Mouse (Mus musculus): ENCODE results near the gene Casp14. TPM values are rescaled to one million over a fixed set of nuclear protein-coding genes. Genes with fewer than 3 reads are reported as not detected.
"Not testable (repeated sequence)": the region's sequence is repeated elsewhere in the genome, so short reads cannot be mapped to it uniquely, and the experiment has no call there.

The Casp14 gene
- polyA plus RNA-seq, 1 experiment from 2014 or later: 36.7 TPM

- no peak for ATAC-seq (ENCODE audit: insufficient number of reproducible peaks, low FRiP score, low TSS enrichment, low read depth)
Observed at GRCm38 (mm10) chr10:78727035-78727434, 8.9 kb upstream of the Casp14 start.

GRCm38 (mm10) chr10:78723416-78723815 lies 5.3 kb upstream of the Casp14 start:
- Histone ChIP-seq H3K4me3 (no peak overlapping the region), H3K9ac (no peak overlapping the region), H3K4me1 (peaks cover 4% of the 10 kb centered on the region; the same call in 1 of the 2 replicates), H3K4me2 (no peak overlapping the region), H3K9me3 (no peaks in the 10 kb centered on the region), H3K27me3 (no peaks in the 10 kb centered on the region), H3K27ac (no peak overlapping the region), H3K36me3 (no peaks in the 10 kb centered on the region)
- no peak for ATAC-seq (ENCODE audit: insufficient number of reproducible peaks, low FRiP score, low TSS enrichment, low read depth)
- WGBS: 11% methylated on average over 2 of the region's 2 CpGs

More at GRCm38 (mm10) chr10:78727035-78727434, 8.9 kb upstream of the Casp14 start:
- Histone ChIP-seq H3K9me3 (no peaks in the 10 kb centered on the region), H3K4me3 (no peak overlapping the region), H3K27ac (no peak overlapping the region; the same call in 1 of the 2 replicates), H3K36me3 (no peaks in the 10 kb centered on the region), H3K27me3 (no peaks in the 10 kb centered on the region), H3K9ac (no peak overlapping the region), H3K4me1 (peaks cover 4% of the 10 kb centered on the region; the same call in 1 of the 2 replicates), H3K4me2 (no peak overlapping the region)
- 30% methylated on average over 3 of the region's 3 CpGs for WGBS

- 63% methylated on average over 2 of the region's 2 CpGs for WGBS
- no peak overlapping the region for H3K4me2 ChIP-seq
- no peaks in the 10 kb centered on the region for H3K27me3 ChIP-seq
- no peak overlapping the region for H3K4me3 ChIP-seq
- ATAC-seq (ENCODE audit: insufficient number of reproducible peaks, low FRiP score, low TSS enrichment, low read depth): no peak
- H3K9me3 ChIP-seq: no peaks in the 10 kb centered on the region
- no peaks in the 10 kb centered on the region for H3K36me3 ChIP-seq
- H3K27ac ChIP-seq: no peak overlapping the region
- no peak overlapping the region for H3K9ac ChIP-seq
- peaks cover 4% of the 10 kb centered on the region; the same call in 1 of the 2 replicates for H3K4me1 ChIP-seq
Observed at GRCm38 (mm10) chr10:78722654-78723053, 4.6 kb upstream of the Casp14 start.

GRCm38 (mm10) chr10:78722036-78722435 lies 3.9 kb upstream of the Casp14 start:
- Histone ChIP-seq H3K9ac (no peak overlapping the region), H3K9me3 (no peaks in the 10 kb centered on the region), H3K4me2 (no peak overlapping the region), H3K27me3 (no peaks in the 10 kb centered on the region), H3K4me1 (peaks cover 4% of the 10 kb centered on the region; the same call in 1 of the 2 replicates), H3K36me3 (no peaks in the 10 kb centered on the region), H3K4me3 (no peak overlapping the region), H3K27ac (no peak overlapping the region; the same call in 1 of the 2 replicates)
- no peak for ATAC-seq (ENCODE audit: insufficient number of reproducible peaks, low FRiP score, low TSS enrichment, low read depth)
- WGBS: 69% methylated on average over 5 of the region's 5 CpGs

GRCm38 (mm10) chr10:78716231-78716630 lies 1.9 kb downstream of the Casp14 start:
- Histone ChIP-seq H3K4me3 (no peak overlapping the region), H3K27ac (no peak overlapping the region), H3K4me1 (no peaks in the 10 kb centered on the region), H3K36me3 (no peaks in the 10 kb centered on the region), H3K9ac (no peak overlapping the region), H3K4me2 (no peak overlapping the region), H3K27me3 (no peaks in the 10 kb centered on the region), H3K9me3 (no peaks in the 10 kb centered on the region)
- ATAC-seq (ENCODE audit: insufficient number of reproducible peaks, low FRiP score, low TSS enrichment, low read depth): no peak

- no peak for ATAC-seq (ENCODE audit: insufficient number of reproducible peaks, low FRiP score, low TSS enrichment, low read depth)
- H3K9me3 ChIP-seq: no peaks in the 10 kb centered on the region
- H3K4me2 ChIP-seq: no peak overlapping the region
- no peaks in the 10 kb centered on the region for H3K4me1 ChIP-seq
- no peak overlapping the region for H3K4me3 ChIP-seq
- 96% methylated on average over 7 of the region's 7 CpGs for WGBS
- no peak overlapping the region for H3K27ac ChIP-seq
- H3K36me3 ChIP-seq: no peaks in the 10 kb centered on the region
- no peak overlapping the region for H3K9ac ChIP-seq
- no peaks in the 10 kb centered on the region for H3K27me3 ChIP-seq
Observed at GRCm38 (mm10) chr10:78715156-78715555, 2.9 kb downstream of the Casp14 start.

GRCm38 (mm10) chr10:78714129-78714528 lies 4.0 kb downstream of the Casp14 start:
- WGBS: 68% methylated on average over 6 of the region's 6 CpGs
- Histone ChIP-seq H3K27me3 (no peaks in the 10 kb centered on the region), H3K36me3 (no peaks in the 10 kb centered on the region), H3K9me3 (no peaks in the 10 kb centered on the region), H3K4me1 (no peaks in the 10 kb centered on the region), H3K4me2 (no peak overlapping the region), H3K27ac (no peak overlapping the region), H3K9ac (no peak overlapping the region), H3K4me3 (no peak overlapping the region)
- no peak for ATAC-seq (ENCODE audit: insufficient number of reproducible peaks, low FRiP score, low TSS enrichment, low read depth)

- no peaks in the 10 kb centered on the region for H3K27me3 ChIP-seq
- H3K4me2 ChIP-seq: no peak overlapping the region
- H3K27ac ChIP-seq: no peak overlapping the region
- H3K4me3 ChIP-seq: no peak overlapping the region
- H3K36me3 ChIP-seq: no peaks in the 10 kb centered on the region
- no peak for ATAC-seq (ENCODE audit: insufficient number of reproducible peaks, low FRiP score, low TSS enrichment, low read depth)
- no peak overlapping the region for H3K9ac ChIP-seq
- no peaks in the 10 kb centered on the region for H3K4me1 ChIP-seq
- no peaks in the 10 kb centered on the region for H3K9me3 ChIP-seq
Observed at GRCm38 (mm10) chr10:78710706-78711105, 7.4 kb downstream of the Casp14 start.

- H3K9ac ChIP-seq: no peak overlapping the region
- ATAC-seq (ENCODE audit: insufficient number of reproducible peaks, low FRiP score, low TSS enrichment, low read depth): no peak
- H3K36me3 ChIP-seq: no peaks in the 10 kb centered on the region
- no peak overlapping the region for H3K4me3 ChIP-seq
- no peak overlapping the region for H3K4me2 ChIP-seq
- H3K27me3 ChIP-seq: no peaks in the 10 kb centered on the region
- H3K4me1 ChIP-seq: no peaks in the 10 kb centered on the region
- no peak overlapping the region for H3K27ac ChIP-seq
- no peaks in the 10 kb centered on the region for H3K9me3 ChIP-seq
- 31% methylated on average over 3 of the region's 3 CpGs for WGBS
Observed at GRCm38 (mm10) chr10:78700881-78701280, 17.2 kb downstream of the Casp14 start.

GRCm38 (mm10) chr10:78689973-78690372 lies 28.1 kb downstream of the Casp14 start:
- Histone ChIP-seq H3K27ac (no peak overlapping the region), H3K9ac (no peak overlapping the region), H3K36me3 (no peaks in the 10 kb centered on the region), H3K4me3 (no peak overlapping the region), H3K4me1 (peaks cover 7% of the 10 kb centered on the region), H3K4me2 (no peak overlapping the region), H3K27me3 (no peaks in the 10 kb centered on the region), H3K9me3 (no peaks in the 10 kb centered on the region)
- 68% methylated on average over 6 of the region's 6 CpGs for WGBS
- ATAC-seq (ENCODE audit: insufficient number of reproducible peaks, low FRiP score, low TSS enrichment, low read depth): no peak

- Histone ChIP-seq H3K4me1 (peaks cover 7% of the 10 kb centered on the region), H3K27me3 (no peaks in the 10 kb centered on the region), H3K4me2 (no peak overlapping the region), H3K9me3 (no peaks in the 10 kb centered on the region), H3K36me3 (no peaks in the 10 kb centered on the region), H3K27ac (no peak overlapping the region), H3K9ac (no peak overlapping the region), H3K4me3 (no peak overlapping the region)
- no peak for ATAC-seq (ENCODE audit: insufficient number of reproducible peaks, low FRiP score, low TSS enrichment, low read depth)
- WGBS: 12% methylated on average over 4 of the region's 4 CpGs
Observed at GRCm38 (mm10) chr10:78686995-78687577, 31.0 kb downstream of the Casp14 start.

GRCm38 (mm10) chr10:78670121-78670520 lies 48.0 kb downstream of the Casp14 start:
- not testable (repeated sequence) for H3K4me1 ChIP-seq; H3K4me2 ChIP-seq; H3K27me3 ChIP-seq; H3K9ac ChIP-seq; H3K9me3 ChIP-seq; H3K4me3 ChIP-seq; H3K27ac ChIP-seq; ATAC-seq (ENCODE audit: insufficient number of reproducible peaks, low FRiP score, low TSS enrichment, low read depth); H3K36me3 ChIP-seq
- 9% methylated on average over 1 of the region's 1 CpGs for WGBS

GRCm38 (mm10) chr10:78666696-78667095 lies 51.4 kb downstream of the Casp14 start:
- WGBS: 85% methylated on average over 10 of the region's 10 CpGs
- H3K27ac ChIP-seq; H3K36me3 ChIP-seq; H3K9ac ChIP-seq; H3K27me3 ChIP-seq; H3K4me3 ChIP-seq; H3K9me3 ChIP-seq; H3K4me2 ChIP-seq; H3K4me1 ChIP-seq; ATAC-seq (ENCODE audit: insufficient number of reproducible peaks, low FRiP score, low TSS enrichment, low read depth): not testable (repeated sequence)
